Mouse (Mus musculus) small intestine, adult 2 months (tissue): ENCODE measurements around the gene Rnf5.

ENCODE experiments used
- CTCF ChIP-seq: fragments of 200-500 bp; IDR thresholded peaks from 2 replicates; pipeline ENCODE4 v1.5.1; 2012; ENCODE audit warnings: low read depth, mild to moderate bottlenecking, control low read depth, inconsistent platforms, low read length, moderate library complexity, mixed read lengths; ENCODE audit not compliant: insufficient replicate concordance, insufficient read length; ENCODE audit errors: extremely low read depth
- POLR2A ChIP-seq: fragments of 200-500 bp; IDR thresholded peaks from 2 replicates; pipeline ENCODE4 v1.6.1; 2012; ENCODE audit warnings: low read depth, mild to moderate bottlenecking, control low read depth, inconsistent platforms, low read length, moderate library complexity

- no peak for TF ChIP-seq CTCF
- no peak for TF ChIP-seq POLR2A
Measured at GRCm38 (mm10) chr17:34572361-34572760, 31.1 kb downstream of the Rnf5 start.
